ENCODE assay signal across 8 mouse cellular contexts in the genomic region with DNA sequence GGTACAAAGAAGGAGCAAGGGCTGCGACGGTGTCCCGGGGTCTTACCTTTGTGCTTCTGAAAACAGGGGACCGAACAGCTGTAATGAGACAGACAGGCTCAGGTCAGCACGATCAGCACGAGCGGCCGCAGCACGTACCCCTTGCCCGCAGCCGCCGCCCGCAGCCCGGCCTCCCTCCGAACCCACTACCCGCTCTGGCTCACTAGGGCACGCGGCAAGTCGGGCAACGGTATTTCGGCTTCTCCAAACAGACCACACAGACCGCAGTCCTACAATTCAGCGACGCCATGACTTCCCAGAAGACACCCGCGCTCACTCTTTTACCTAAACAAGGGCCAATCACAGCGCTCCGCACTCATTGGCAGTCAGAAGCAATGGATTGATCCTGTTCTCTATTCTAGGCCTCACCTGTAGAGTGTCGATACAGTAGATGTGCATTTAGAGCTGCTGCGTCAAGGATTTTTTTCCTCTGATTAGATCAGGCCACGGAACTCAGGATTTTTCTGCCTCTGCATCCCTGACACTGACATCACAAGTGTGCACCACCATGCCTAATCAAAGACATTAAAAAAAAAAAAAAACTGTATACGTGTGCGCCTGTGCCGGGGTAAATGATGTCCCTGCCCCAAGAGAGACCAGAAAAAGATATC. TPM values are rescaled to one million over a fixed set of nuclear protein-coding genes. Genes with fewer than 3 reads are reported as not detected.
DNase-seq lines count a peak whose midpoint lies in the region; ATAC-seq and TF ChIP-seq lines count a peak whose summit lies in the region.

A gene (minus strand): TSS at position 314 of the 650 bp plus-strand sequence.

- peak within 1 kb of the TSS; percentile 73 for H3K4me2 ChIP-seq in heart, embryonic 15.5 days
- H3K4me2 ChIP-seq in liver, embryonic 14.5 days (ENCODE audit: low read depth): peak within 1 kb of the TSS; percentile 83
- H3K4me2 ChIP-seq in neural tube, embryonic 11.5 days (ENCODE audit: low read depth): peak within 1 kb of the TSS; percentile 48
- H3K4me2 ChIP-seq in stomach, postnatal 0 days (replicated peaks; ENCODE audit: low read depth): peak within 1 kb of the TSS; percentile 87

- H3K9ac ChIP-seq in heart, embryonic 15.5 days: peak within 1 kb of the TSS; percentile 73
- peak within 1 kb of the TSS; percentile 89 for H3K9ac ChIP-seq in liver, embryonic 14.5 days (replicated peaks)
- H3K9ac ChIP-seq in neural tube, embryonic 11.5 days (ENCODE audit: low read length): peak within 1 kb of the TSS; percentile 78
- H3K9ac ChIP-seq in stomach, postnatal 0 days (ENCODE audit: low read length): peak within 1 kb of the TSS; percentile 83

- peak within 1 kb of the TSS; percentile 89 for H3K27ac ChIP-seq in forebrain, embryonic 10.5 days
- no peak within 1 kb of the TSS for H3K27ac ChIP-seq in heart, embryonic 15.5 days
- H3K27ac ChIP-seq in liver, embryonic 14.5 days: no peak within 1 kb of the TSS
- 0 out of 2 replicates have a peak within 1 kb of the TSS, but pooled peaks have one; percentile 53 for H3K27ac ChIP-seq in neural tube, embryonic 11.5 days (ENCODE audit: low read depth, low read length)
- H3K27ac ChIP-seq in stomach, postnatal 0 days (replicated peaks): no peak within 1 kb of the TSS

- peak; percentile 98 for ATAC-seq in CD4-positive, CD25-positive, alpha-beta regulatory T cell, adult 4 months
- peak; percentile 82 for ATAC-seq in heart, embryonic 15.5 days (replicated peaks; ENCODE audit: insufficient number of reproducible peaks, insufficient read depth, low FRiP score, low read depth)
- peak; percentile 86 for ATAC-seq in liver, embryonic 14.5 days (ENCODE audit: insufficient read depth)
- peak; percentile 67 for ATAC-seq in neural tube, embryonic 11.5 days (ENCODE audit: insufficient read depth, low FRiP score, low TSS enrichment)
- peak; percentile 93 for ATAC-seq in stomach, postnatal 0 days (ENCODE audit: low FRiP score, low TSS enrichment)

- 3% methylated on average over 34 of the region's 34 CpGs for WGBS in forebrain, embryonic 10.5 days
- WGBS in heart, embryonic 15.5 days: 4% methylated on average over 34 of the region's 34 CpGs
- WGBS in liver, embryonic 14.5 days (ENCODE audit: insufficient replicate concordance): 4% methylated on average over 34 of the region's 34 CpGs
- 3% methylated on average over 34 of the region's 34 CpGs for WGBS in neural tube, embryonic 11.5 days
- 4% methylated on average over 34 of the region's 34 CpGs for WGBS in stomach, postnatal 0 days

- peak; percentile 75 for DNase-seq in c-Kit-negative CD71-positive TER-119-positive erythroid progenitor cells, embryonic 14.5 days (ENCODE audit: low read depth, low spot score)
- peak; percentile 84 for DNase-seq in forebrain, embryonic 10.5 days (ENCODE audit: extremely low spot score, low spot score)
- peak; percentile 93 for DNase-seq in kidney, postnatal 25 days
- peak; percentile 77 to 87 (median 84) for DNase-seq in liver, embryonic 14.5 days (ENCODE audit: low read depth in 3 of 3, low spot score in 3 of 3)
- DNase-seq in neural tube, embryonic 11.5 days (ENCODE audit: low spot score): peak; percentile 83
- DNase-seq in stomach, postnatal 0 days (ENCODE audit: low spot score): peak; percentile 83

- TF ChIP-seq CTCF in liver, embryonic 14.5 days (IDR thresholded peaks at IDR 0.05; ENCODE audit: low read depth): peak; percentile 15; the same call in 1 of the 2 replicates
- TF ChIP-seq CTCF in stomach, postnatal 0 days (IDR thresholded peaks at IDR 0.05; ENCODE audit: low read depth): peak; percentile 26; the same call in 1 of the 2 replicates

- H3K27me3 ChIP-seq in forebrain, embryonic 10.5 days (ENCODE audit: poor library complexity, severe bottlenecking): no peaks in the 10 kb centered on the region
- H3K27me3 ChIP-seq in heart, embryonic 15.5 days: no peaks in the 10 kb centered on the region
- H3K27me3 ChIP-seq in liver, embryonic 14.5 days (ENCODE audit: control insufficient read depth, insufficient read depth, low read length): no peaks in the 10 kb centered on the region
- no peaks in the 10 kb centered on the region for H3K27me3 ChIP-seq in neural tube, embryonic 11.5 days (ENCODE audit: control insufficient read depth, insufficient read depth, low read length)
- no peaks in the 10 kb centered on the region for H3K27me3 ChIP-seq in stomach, postnatal 0 days (ENCODE audit: control insufficient read depth, insufficient read depth, low read length)

- TF ChIP-seq EP300 in liver, embryonic 14.5 days (IDR thresholded peaks at IDR 0.05; ENCODE audit: low read depth): no peak
- TF ChIP-seq EP300 in stomach, postnatal 0 days (optimal IDR thresholded peaks at IDR 0.05): no peak

- H3K36me3 ChIP-seq in forebrain, embryonic 10.5 days (replicated peaks): peaks cover 35% of the 10 kb centered on the region
- H3K36me3 ChIP-seq in heart, embryonic 15.5 days: peaks cover 15% of the 10 kb centered on the region
- peaks cover 14% of the 10 kb centered on the region for H3K36me3 ChIP-seq in liver, embryonic 14.5 days (replicated peaks; ENCODE audit: control insufficient read depth, insufficient read depth, low read depth)
- H3K36me3 ChIP-seq in neural tube, embryonic 11.5 days (ENCODE audit: control insufficient read depth, insufficient read depth, low read length): peaks cover 2% of the 10 kb centered on the region
- H3K36me3 ChIP-seq in stomach, postnatal 0 days (ENCODE audit: control insufficient read depth, insufficient read depth, low read length): peaks cover 7% of the 10 kb centered on the region; the same call in 1 of the 2 replicates

- H3K4me3 ChIP-seq in forebrain, embryonic 10.5 days: peak within 1 kb of the TSS; percentile 95
- peak within 1 kb of the TSS; percentile 67 for H3K4me3 ChIP-seq in heart, embryonic 15.5 days
- peak within 1 kb of the TSS; percentile 88 to 95 for H3K4me3 ChIP-seq in liver, embryonic 14.5 days (ENCODE audit: insufficient read depth in 1 of 2, low read depth in 2 of 2, low read length in 2 of 2)
- H3K4me3 ChIP-seq in neural tube, embryonic 11.5 days (ENCODE audit: low read depth, low read length): peak within 1 kb of the TSS; percentile 88
- H3K4me3 ChIP-seq in stomach, postnatal 0 days (ENCODE audit: low read depth, low read length): peak within 1 kb of the TSS; percentile 75

- H3K9me3 ChIP-seq in forebrain, embryonic 10.5 days: no peaks in the 10 kb centered on the region
- no peaks in the 10 kb centered on the region for H3K9me3 ChIP-seq in heart, embryonic 15.5 days (replicated peaks)
- no peaks in the 10 kb centered on the region for H3K9me3 ChIP-seq in liver, embryonic 14.5 days (ENCODE audit: control insufficient read depth, low read length)
- no peaks in the 10 kb centered on the region for H3K9me3 ChIP-seq in neural tube, embryonic 11.5 days (ENCODE audit: control insufficient read depth, low read length)
- H3K9me3 ChIP-seq in stomach, postnatal 0 days (ENCODE audit: control insufficient read depth, low read length): no peaks in the 10 kb centered on the region

- H3K4me1 ChIP-seq in forebrain, embryonic 10.5 days: peaks cover 31% of the 10 kb centered on the region
- peaks cover 6% of the 10 kb centered on the region for H3K4me1 ChIP-seq in heart, embryonic 15.5 days (replicated peaks)
- peaks cover 4 to 14% of the 10 kb centered on the region in 2 experiments; a peak in 3 of 4 replicates for H3K4me1 ChIP-seq in liver, embryonic 14.5 days (replicated peaks; ENCODE audit: control insufficient read depth in 2 of 2, insufficient read depth in 2 of 2, low read length in 1 of 2)
- peaks cover 2% of the 10 kb centered on the region; the same call in 1 of the 2 replicates for H3K4me1 ChIP-seq in neural tube, embryonic 11.5 days (ENCODE audit: control insufficient read depth, insufficient read depth, low read length)
- no peaks in the 10 kb centered on the region for H3K4me1 ChIP-seq in stomach, postnatal 0 days (replicated peaks; ENCODE audit: control insufficient read depth, insufficient read depth)

RNA-seq across cellular contexts. Expression of the gene that starts here (rescaled TPM):
- polyA plus RNA-seq in CD4-positive, CD25-positive, alpha-beta regulatory T cell, adult 4 months (2017; shearing (Covaris generic)): 10 to 100 TPM; 29.9 to 38.1 TPM
- 97.6 and 99.8 TPM in 2 replicates for polyA plus RNA-seq in forebrain, embryonic 10.5 days (2016; fragmentation: Nextera tagmentation; extraction: Ambion mirVana)
- 31.4 and 36.2 TPM in 2 replicates for polyA plus RNA-seq in heart, embryonic 15.5 days (2015; fragmentation: Nextera tagmentation; extraction: Ambion mirVana)
- 15.6 and 19.0 TPM in 2 replicates for polyA plus RNA-seq in liver, embryonic 14.5 days (2012; rRNA removed)
- 47.9 and 49.8 TPM in 2 replicates for polyA plus RNA-seq in liver, embryonic 14.5 days (2014; fragmentation: Nextera tagmentation; extraction: Ambion mirVana)
- polyA plus RNA-seq in neural tube, embryonic 11.5 days (2014; fragmentation: Nextera tagmentation; extraction: Ambion mirVana): 70.1 and 71.3 TPM in 2 replicates
- polyA plus RNA-seq in stomach, postnatal 0 days (2015; fragmentation: Nextera tagmentation; extraction: Ambion mirVana): 27.9 and 28.6 TPM in 2 replicates

Comparison
In these comparisons a context has a peak if more than half of its experiments do, and no peak if none do; other contexts are left out.
1. H3K27ac ChIP-seq: peak in forebrain, embryonic 10.5 days (single experiment) and neural tube, embryonic 11.5 days (single experiment); none in heart, embryonic 15.5 days (single experiment), liver, embryonic 14.5 days (single experiment) and stomach, postnatal 0 days (single experiment).
2. Peak in every context shown above with its lines, with median percentiles within 50 percentile points of each other: ATAC-seq, DNase-seq, H3K4me3 ChIP-seq, H3K4me2 ChIP-seq and H3K9ac ChIP-seq.